Mouse (Mus musculus): ENCODE results near the gene Gm4858. TPM values are rescaled to one million over a fixed set of nuclear protein-coding genes. Genes with fewer than 3 reads are reported as not detected.

Gm4858 gene
- 0.40 TPM for polyA plus RNA-seq (2017; shearing (Covaris generic))

DNA sequence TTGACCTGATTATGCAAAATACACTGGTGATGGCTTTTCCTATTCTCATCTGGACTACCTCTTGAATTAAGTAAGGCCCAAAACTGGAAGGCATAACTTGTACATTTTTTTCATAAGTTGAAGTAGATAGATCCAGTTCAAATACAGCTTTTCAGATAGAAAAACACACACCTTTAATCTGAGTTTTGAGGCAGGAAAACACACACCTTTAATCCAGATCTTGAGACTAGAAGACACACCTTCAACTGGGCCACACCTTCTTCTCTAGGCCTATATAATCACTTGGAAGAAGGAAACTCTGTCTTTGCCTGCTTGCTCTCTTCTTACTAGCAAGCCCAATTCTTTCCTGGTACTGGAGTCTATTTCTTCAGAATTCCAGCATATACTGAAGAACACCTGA, at the start of gene Gm4858:
TSS of gene Gm4858 (plus strand) at position 301 of the 400 bp plus-strand sequence.

DNA sequence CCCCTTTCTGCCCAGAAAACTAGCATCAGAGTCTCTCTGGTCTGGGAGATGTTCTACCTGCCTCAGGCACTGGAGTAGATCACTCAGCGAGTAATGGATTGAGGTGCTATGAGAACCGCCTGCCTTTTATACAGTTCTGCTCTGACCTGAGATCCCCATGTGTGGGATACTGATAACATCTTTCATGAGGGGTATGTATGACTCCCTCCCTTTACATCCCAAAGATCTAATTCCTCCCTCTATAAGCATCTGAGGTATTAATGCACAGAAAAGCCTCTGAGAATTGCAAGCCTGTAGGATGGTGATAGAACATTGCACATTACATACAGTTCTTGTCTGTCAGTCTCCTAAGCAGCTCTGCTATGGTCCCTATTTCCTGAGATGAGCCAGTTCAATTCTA, 49.7 kb upstream of the Gm4858 start, which contains the start of gene Lce1m:
TSS of gene Lce1m (minus strand) at position 101 of the 400 bp plus-strand sequence.

Other genes with a start within 250 kb of the Gm4858 start
- gene Kprp, start 241.6 kb upstream of the Gm4858 start, polyA plus RNA-seq (2017; shearing (Covaris generic)) = not detected
- gene Lce1l, start 217.5 kb upstream of the Gm4858 start, polyA plus RNA-seq (2017; shearing (Covaris generic)) = not detected
- not detected for gene 2310050C09Rik, start 198.6 kb upstream of the Gm4858 start, polyA plus RNA-seq (2017; shearing (Covaris generic))
- not detected for gene Lce3a, start 142.6 kb upstream of the Gm4858 start, polyA plus RNA-seq (2017; shearing (Covaris generic))
- not detected for gene Lce3b, start 135.8 kb upstream of the Gm4858 start, polyA plus RNA-seq (2017; shearing (Covaris generic))
- not detected for gene Lce3c, start 124.3 kb upstream of the Gm4858 start, polyA plus RNA-seq (2017; shearing (Covaris generic))
- not detected for gene Lce3d, start 111.4 kb upstream of the Gm4858 start, polyA plus RNA-seq (2017; shearing (Covaris generic))
- not detected for gene Lce3e, start 101.8 kb upstream of the Gm4858 start, polyA plus RNA-seq (2017; shearing (Covaris generic))
- not detected for gene Lce3f, start 76.6 kb upstream of the Gm4858 start, polyA plus RNA-seq (2017; shearing (Covaris generic))
- gene Crct1, start 53.1 kb upstream of the Gm4858 start, polyA plus RNA-seq (2017; shearing (Covaris generic)) = not detected
- gene Lce1m, start 49.8 kb upstream of the Gm4858 start, polyA plus RNA-seq (2017; shearing (Covaris generic)) = not detected
- gene Crnn, start 76.0 kb downstream of the Gm4858 start, polyA plus RNA-seq (2017; shearing (Covaris generic)) = not detected
- gene Flg2, start 128.5 kb downstream of the Gm4858 start, polyA plus RNA-seq (2017; shearing (Covaris generic)) = not detected
- not detected for gene Flg, start 204.7 kb downstream of the Gm4858 start, polyA plus RNA-seq (2017; shearing (Covaris generic))

Measured in CD4-positive, CD25-positive, alpha-beta regulatory T cell, adult 9 weeks (primary cell).